Mouse (Mus musculus) bone marrow, adult 2 months (tissue): ENCODE measurements at regions not wholly inside any gene's neighbourhood (a gene's known extent, or its start where the extent isn't known, plus 50 kb on each side); places are given as distances from the start of the nearest gene placed in this dataset.

Experiments used
- CTCF ChIP-seq: fragments of 200-500 bp; IDR thresholded peaks from 2 replicates; pipeline ENCODE4 v1.5.1; 2011; ENCODE audit warnings: low read length, control low read depth; ENCODE audit not compliant: control insufficient read depth, insufficient read depth
- POLR2A ChIP-seq: fragments of 200-500 bp; IDR thresholded peaks from 2 replicates; pipeline ENCODE4 v1.6.1; 2011; ENCODE audit warnings: low read depth, mild to moderate bottlenecking, control low read depth, low read length, borderline replicate concordance; ENCODE audit not compliant: control insufficient read depth

DNA sequence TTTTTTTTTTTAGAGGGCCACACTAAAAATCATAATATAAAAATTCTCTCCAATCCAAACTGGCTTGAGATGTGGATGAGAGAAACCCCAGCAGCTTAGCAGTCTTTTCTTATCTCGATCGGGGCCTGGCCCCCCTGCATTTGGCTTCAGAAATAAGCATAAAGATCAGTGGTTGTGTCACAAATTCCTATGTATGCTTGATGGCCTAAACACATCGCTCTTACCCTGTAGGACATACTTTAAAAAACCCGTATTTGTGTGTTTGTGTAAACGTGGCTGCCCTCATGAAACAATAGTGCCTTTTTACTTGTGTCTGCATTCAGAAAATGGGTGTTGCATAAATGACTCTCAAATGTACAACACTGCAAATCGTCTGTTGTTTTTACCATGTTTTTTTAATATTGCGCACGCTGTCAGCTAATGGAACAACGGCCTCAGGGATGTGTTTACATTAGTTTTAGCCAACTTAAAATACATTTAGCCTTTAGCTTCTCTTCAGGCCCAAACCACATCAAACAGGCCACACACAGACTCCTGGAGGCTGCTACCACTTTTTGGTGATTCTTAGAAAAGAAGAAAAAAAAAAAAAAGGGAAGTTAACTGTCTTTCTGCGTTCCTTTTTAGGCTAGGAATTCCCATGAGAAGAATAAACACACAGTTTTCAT, 226.7 kb downstream of the Etnk1 start:
- TF ChIP-seq CTCF (no peak), POLR2A (no peak)
